Mouse (Mus musculus): ENCODE data around the gene Pex10.

- TF ChIP-seq CTCF (IDR thresholded peaks at IDR 0.05; ENCODE audit: low read depth) (no peak), EP300 (IDR thresholded peaks at IDR 0.05; ENCODE audit: low read depth) (no peak)
These were observed 30.6 kb downstream of the Pex10 start for GRCm38 (mm10) chr4:155097452-155097851.

Data from liver, postnatal 0 days (tissue).